Mouse (Mus musculus) G1E (cell line): ENCODE results near the gene Cacybp.

ENCODE experiments used
- CTCF ChIP-seq: IDR thresholded peaks from 2 replicates; pipeline ENCODE4 v1.5.1; 2012; ENCODE audit warnings: low read depth, low read length, inconsistent platforms, mixed read lengths
- GATA1 ChIP-seq: IDR thresholded peaks from 2 replicates; pipeline ENCODE4 v1.6.1; 2012; ENCODE audit warnings: borderline replicate concordance, low read length, inconsistent platforms, mixed read lengths
- GATA2 ChIP-seq: IDR thresholded peaks from 2 replicates; pipeline ENCODE4 v1.6.1; 2012; ENCODE audit warnings: low read depth, low read length, inconsistent platforms, borderline replicate concordance
- TAL1 ChIP-seq: conservative IDR thresholded peaks from 2 replicates; pipeline ENCODE4 v1.6.1; 2012; ENCODE audit warnings: low read depth, low read length, inconsistent platforms, mixed read lengths

- TF ChIP-seq CTCF (no peak), GATA1 (no peak), TAL1 (no peak), GATA2 (no peak)
Observed at GRCm38 (mm10) chr1:160237981-160238380, 25.3 kb upstream of the Cacybp start.
